Mouse (Mus musculus) A20 (cell line): ENCODE data around the gene Kif3a.
A peak's percentile ranks its signal among the peaks of the same experiment; 100 is the strongest.

Source experiments
- DNase-seq: peaks from one replicate; pipeline ENCODE4 v3.0.0-alpha.2; 2011; ENCODE audit warnings: low read depth, low spot score

Gene Kif3a

DNA sequence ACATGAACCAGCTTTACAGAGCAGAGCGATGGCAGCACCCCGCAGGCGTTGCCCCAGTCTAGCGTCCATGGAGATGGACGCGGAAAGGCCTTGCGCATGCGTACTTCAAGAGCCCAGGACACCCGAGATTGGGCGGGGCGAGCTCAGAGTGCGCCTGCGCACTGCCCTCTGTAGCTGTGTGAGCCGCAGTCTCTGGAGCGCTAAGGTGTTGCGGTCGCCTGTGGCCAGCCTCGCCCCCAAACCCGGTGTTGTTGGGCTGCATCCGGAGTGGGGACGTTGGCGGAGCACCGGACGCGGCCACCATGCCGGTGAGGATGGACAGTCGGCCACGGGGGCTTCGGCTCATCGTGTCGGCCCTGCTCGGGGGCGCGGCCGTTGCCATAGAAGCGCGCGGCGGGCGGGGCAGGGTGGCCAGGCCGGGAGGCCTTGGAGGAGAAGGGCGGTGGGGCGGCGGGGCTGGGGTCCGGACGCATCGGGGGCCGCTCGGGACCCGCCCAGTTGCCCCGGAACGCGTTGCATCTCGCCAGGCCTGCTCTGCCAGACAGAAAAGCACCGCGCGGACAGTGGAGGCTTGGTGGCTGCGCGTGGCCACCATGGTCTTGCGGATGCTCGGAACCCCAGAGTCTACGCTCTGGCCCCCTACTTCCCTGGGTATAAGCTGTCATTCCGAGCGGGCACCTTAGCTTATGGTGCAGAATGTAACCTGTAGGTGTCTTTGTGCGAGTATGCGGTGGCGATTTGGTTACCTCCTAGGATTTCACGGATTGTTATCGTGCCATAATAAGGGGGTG, at the start of gene Kif3a:
TSS of gene Kif3a (plus strand) at position 156 of the 791 bp plus-strand sequence.
- peak; percentile 96 for DNase-seq

DNA sequence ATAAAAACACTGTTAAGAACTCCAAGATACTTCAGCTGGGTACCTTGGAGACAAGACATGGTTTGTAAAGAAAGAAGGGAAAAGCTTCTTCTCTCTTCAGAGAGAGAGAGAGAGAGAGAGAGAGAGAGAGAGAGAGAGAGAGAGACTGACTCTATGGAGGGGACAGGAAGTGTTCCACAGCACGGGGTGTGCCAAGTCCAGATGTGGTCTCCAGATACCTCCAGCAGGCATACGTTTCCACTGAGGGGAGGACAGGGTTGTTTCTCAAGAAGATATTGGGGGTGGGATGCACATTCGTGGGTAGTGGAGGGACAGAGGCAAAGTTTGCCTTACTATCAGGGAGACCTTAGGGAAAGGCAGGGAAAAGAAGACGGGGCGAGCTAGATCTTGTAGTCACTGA, 48.4 kb upstream of the Kif3a start:
- DNase-seq: no peak

DNA sequence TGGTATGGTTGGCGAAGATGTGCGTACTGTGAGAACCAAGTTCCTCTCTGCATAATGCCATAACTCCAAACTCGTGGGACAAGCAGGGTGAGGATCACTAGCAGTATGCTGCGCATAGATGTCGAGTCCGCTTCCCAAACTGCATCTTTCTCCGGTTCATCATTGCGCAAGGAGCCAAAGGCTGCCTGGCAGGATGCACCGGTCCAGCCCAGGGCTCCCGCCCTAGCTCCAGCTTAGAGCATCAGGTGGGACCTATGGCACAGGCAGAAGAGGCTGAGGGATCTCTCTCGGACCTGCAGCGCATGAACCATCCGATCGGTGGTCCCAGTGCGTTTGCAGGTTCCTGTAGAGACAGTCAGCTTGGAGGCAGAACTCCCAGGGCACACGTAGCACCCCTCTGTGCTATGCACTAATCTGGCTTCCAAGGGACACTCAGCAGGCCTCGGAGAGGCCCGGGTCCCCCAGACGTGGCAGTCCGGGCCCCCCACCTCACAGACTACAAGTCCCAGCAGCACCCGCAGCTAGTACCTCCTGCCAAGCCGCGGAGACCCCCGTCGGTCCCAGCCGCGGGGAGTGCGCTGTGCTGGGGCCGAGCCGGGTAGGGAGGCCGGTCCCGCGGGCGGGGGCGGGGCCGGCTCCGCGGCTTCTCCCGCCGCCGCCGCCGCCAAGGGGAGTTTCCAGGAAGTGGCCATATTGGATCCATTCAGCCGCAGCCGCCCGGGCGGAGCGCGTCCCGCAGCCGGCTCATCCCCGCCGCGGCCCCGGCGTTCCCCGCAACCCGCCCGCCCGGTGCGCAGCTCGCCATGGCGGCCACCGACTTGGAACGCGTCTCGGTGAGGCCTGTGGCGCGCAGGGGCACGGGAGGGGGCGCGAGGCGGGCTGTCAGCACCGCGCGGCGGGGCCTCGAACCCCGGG, 47.7 kb upstream of the Kif3a start, which contains the start of gene Sept8:
TSS of gene Sept8 (plus strand) at position 51 of the 915 bp plus-strand sequence.
- peak; percentile 34 for DNase-seq

DNA sequence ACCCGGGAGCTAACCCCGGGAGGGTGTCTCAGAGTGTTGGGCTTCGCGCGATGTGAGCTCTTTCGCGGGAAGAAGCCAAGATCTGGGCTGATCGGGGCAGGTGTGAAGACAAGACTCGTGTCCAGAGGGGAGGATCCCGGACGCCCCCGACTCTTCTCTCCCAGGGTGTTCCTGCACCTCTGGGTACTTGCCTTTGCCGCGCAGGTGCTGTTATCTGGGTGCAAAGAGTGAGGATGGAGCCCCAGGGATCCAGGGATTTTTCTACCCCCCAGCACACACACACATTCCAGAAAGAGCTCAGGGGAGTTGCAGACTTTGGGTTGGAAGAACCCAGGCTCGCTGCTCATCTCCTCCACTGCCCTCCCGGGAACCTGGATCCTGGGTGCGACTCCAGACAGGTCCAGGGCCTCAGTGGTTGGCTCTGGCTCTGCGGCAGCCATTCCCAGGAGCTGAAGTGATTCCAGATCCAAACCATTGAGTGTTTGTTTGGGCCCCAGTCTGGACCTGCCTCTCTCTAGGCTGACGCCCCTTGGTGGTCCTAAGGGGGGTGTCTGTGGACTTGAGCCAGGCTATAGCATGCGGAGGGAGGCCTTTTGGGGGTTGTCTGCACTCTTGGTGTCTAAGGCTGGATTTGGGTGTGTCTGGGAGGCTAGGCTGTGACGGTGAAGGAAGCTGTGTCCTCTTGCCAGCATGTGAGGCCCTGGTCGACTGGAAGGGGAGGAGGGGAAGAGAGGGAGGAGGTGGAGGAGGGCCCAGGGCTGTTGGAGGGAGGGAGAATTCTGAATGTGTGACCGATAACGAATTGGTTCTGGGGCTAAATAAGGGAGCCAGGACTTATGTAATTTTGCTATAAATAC, 46.8 kb upstream of the Kif3a start:
- no peak for DNase-seq

DNA sequence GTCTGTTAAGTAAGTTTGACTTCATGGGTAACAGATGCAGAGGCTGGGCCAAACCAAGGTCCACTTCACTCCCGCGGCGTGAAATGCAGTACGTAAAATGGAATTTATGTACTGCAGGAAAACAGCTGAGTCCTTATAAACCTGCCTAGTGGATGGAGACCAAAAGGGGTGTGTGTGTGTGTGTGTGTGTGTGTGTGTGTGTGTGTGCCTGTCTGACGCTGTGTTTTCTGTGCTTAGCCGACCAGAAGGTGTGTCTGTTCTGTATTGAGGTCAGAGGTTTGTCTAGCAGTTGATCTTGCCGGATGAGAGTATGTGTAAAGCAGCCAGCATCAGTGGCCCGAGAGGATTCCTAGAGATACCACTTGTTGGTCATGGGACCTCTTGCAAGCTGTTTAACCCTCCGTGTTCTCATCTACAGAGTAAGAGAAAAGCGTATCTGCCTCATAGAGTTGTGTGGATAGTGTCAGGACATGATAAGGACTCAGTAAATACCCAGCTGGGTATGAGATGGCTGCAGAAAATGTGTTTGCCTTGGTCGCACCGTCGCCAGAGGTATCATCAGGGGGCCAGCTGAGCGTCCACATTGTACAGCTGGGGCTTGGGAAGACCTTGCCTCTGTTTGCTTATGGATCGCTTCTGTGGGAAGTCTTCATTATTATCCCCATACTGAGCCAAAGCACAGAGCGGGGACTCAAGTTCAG, 45.9 kb upstream of the Kif3a start:
- no peak for DNase-seq

DNA sequence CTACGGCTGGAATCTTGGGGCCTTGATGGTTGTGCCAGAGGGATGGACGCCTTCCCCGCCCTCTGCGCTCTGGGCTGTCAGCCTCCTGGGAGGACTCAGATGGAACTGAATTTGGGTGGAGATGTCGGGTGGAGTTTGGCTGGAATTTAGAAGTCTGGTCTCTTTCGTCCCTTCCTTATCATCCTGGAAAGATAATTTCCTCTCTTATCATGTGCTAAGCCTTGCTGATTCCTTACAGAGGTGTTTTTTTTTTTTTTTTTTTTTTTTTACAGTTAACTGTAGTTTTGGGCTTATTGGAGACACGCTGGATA, 45.4 kb upstream of the Kif3a start:
- no peak for DNase-seq

DNA sequence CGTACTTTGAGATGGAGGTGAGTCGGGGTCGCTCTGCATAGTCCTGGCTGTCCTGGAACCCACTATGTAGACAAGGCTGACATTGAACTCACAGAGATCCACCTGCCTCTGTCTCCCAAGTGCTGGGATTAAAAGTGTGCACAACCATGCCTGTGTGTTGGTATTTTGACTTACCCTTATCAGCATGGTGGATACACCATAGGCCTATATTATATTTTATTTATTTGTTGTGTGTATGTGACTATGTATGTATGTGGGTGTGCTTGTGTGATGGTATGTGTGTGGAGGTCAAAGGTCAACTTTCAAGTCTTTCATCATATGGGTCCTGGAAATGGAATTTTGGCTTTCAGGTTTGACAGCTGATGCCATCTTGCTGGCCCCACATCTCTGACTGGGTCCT, 44.8 kb upstream of the Kif3a start:
- no peak for DNase-seq

DNA sequence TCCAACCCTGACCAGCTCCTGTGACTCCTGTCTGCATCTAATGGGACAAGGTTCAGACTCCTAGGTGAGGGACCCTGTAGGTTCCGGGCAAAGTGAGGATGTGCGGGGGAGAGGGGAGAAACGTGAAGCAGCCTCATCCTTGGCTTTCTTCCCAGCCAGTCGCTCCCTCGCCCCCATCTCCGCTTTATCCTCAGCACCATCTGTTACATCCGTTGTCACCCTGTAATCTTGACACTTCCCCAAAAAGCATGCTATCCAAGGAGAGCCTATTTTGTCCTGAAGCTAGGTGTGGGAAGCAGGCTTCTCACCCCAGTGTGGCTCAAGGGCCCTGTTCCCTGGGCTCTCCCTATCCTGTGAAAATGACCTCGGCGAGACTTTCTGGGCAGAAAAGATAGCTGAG, 44.2 kb upstream of the Kif3a start:
- no peak for DNase-seq

DNA sequence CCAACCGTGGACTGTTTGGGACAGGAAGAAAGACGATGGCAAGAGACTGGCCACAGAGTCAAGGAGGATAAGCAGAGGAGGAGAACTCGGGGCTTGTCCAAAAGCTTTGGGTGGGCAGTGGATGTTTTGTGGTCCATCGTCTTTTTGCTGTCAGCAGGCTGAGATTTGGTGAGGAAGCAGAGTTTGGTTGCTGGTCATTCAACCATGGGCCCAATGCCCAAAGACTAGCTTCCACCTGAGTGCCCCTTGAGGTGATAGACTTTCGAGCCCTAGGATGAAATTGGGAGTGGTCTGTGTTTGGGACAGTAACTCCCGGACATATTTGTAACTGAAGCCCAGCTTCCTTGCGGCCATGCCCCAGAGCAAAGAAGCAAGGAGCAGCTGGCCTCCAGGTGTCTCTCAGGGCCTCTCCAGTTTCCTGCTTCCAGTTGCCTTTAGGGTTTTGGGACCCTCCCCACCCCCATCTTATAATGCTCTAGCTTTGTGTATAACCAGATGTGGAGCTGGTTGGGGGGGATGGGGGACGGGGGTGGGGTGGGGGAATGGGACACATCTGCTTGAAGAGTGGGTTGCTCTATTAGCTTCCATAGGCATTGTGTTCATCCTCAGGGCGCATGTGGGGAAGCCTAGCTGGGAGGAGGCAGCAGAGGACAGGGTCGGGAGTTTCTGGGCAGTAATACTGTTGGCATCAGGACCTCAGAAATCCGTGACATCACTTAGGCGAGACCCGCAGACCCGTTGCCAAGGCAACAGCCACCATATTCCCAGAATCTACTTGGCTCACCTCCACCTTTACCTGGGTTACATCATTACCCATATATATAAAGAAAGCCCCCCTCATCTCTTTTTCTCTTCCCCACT, 43.4 kb upstream of the Kif3a start:
- DNase-seq: no peak

DNA sequence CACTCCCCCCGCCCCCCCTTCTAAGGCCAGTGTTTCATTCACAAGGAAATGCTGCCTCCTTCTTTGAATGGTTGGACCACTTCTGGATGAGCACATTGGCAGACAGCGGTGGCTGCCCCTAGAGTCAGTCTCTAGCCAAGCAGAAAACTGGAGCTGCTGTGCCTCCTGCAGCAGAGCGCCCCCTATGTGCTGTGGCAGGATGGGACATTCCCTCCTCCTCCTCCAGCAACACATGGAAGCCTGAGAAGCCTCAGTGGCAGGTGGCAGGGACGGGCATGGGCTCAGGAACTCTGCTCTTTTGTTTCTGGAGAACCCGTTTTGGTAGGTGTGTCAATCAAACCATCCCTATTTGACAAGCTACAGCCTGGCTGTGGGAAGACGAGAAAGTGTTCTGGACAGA, 42.3 kb upstream of the Kif3a start:
- peak; percentile 50 for DNase-seq

DNA sequence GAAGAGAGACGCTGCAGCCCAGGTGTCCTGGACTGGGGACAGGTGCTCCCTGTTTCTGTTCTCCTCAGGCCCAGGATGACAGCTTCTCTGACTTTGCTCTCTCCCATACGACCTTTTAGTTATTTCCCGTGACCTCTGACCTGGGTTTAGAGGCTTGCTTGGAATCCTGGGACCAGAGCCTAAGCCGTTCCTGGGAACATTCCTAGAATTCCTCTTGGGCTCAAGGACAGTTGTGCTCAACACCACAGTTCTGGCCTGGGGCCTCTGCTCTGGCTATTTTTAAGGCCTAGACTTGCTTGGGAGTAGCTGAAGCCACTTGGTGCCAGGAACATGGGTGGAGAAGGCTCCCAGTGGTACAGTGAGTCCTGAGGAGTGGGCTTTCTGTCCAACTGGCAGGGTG, 41.7 kb upstream of the Kif3a start:
- DNase-seq: no peak

DNA sequence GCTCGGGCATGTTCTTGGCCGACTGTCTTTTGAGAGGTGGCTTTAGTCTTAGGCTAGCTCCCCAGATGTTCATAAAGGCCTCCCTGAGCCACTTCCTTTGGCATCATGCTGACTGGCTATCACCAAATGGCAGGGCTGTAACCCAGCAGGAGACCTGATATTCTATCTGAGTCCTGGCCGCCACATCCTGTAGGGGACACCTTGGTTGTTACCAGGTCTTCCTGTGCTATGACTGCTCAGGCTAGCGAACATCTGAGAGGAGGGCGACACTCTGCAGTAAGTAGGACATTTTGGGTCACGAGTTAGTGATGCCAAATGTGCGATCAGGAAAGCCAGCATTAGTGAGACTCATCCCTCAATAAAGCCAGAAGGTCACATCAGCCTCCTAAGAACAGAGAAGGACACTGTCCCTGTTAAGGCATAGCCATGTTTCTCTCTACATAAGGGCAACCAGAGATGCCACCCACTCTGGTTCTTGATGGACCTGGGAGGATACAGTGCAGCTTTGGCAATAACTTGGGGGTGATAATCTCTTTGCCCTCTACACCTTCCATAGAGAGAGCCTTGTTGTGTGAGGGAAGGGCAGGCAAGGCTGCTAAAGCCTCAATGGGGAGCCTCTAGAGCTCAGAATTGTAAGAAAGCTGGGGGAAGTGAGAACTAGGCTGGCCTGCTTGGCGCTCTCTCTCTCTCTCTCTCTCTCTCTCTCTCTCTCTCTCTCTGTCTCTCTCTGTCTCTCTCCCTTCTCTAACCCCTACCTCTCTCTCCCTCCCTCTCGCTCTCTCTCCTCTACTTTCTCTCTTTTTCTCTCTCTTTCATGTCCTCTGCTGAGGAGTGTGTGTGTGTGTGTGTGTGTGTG, 38.6 kb upstream of the Kif3a start:
- DNase-seq: no peak

DNA sequence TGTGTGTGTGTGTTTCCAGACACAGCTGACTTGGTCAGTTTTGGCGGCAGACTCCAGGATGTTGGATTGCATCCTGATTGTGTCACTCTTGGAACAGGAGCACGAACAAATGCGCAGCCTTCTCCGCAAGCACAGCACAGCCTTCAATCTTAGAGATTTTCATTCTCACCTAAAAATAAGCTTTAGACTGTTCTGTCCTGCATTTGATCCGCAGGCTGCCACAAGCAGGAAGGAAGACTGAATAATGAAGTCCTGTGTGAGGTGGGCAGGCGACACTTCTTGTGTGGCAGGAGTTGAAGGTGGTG, 38.0 kb upstream of the Kif3a start:
- no peak for DNase-seq

DNA sequence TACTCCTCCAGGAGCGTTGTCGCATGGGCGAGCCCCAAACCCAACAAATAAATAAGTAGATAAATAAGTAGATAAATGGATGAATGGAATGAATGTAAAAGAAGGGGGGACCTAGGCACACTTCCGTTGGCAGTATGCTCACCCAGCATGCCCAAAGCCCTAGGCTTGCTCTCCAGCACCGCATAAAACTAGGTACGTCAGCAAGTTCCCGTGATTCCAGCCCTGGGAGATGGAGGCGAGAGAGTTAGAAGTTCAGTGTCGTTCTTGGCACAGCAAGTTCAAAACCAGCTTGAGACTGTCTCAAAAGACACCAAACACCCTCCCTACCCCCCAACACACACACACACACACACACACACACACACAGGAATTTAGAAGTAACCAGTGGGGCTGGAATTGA, 37.2 kb upstream of the Kif3a start:
- no peak for DNase-seq

DNA sequence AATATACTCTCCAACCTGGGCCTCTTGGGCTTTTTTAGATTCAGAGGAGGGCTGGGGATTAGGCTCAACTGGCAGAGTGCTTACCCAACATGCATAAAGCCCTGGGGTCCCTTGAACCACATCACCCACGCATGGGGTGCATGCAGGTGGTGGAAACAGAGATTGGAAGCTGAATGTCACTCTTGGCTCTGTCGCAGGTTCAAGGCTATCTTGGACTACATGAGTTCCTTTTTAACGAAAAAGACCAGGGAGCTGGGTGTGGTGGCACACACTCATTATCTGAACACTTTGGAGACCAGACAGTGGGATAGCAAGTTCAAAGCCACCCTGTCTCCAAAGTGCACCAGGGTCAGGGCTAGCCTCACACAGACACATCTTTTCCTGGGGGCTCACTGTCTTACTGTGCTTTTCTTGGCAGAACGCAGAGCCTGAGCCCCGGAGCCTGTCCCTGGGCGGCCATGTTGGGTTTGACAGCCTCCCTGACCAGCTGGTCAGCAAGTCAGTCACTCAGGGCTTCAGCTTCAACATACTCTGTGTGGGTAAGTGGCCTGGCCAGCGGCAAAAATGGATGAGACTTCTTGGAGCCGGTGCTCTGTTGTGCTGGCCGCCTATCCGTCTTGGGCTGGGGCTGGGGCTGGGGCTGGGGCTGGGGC, 35.5 kb upstream of the Kif3a start:
- no peak for DNase-seq

DNA sequence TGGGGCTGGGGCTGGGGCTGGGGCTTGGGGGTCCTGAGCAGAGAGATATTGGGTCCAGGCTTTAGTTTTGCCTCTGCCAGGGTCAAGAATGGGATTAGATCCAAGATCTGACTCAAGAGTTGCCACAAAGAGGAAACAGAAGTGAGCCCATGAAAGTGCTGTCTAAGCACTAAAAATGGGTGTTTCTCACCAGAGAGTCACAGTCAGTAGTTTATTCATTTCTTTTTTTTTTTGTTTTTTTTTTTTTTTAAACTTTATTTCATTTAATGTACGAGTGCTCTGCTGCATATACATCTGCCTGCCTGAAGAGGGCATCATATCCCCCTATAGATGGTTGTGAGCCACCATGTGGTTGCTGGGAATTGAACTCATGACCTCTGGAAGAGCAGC, 35.0 kb upstream of the Kif3a start:
- no peak for DNase-seq

DNA sequence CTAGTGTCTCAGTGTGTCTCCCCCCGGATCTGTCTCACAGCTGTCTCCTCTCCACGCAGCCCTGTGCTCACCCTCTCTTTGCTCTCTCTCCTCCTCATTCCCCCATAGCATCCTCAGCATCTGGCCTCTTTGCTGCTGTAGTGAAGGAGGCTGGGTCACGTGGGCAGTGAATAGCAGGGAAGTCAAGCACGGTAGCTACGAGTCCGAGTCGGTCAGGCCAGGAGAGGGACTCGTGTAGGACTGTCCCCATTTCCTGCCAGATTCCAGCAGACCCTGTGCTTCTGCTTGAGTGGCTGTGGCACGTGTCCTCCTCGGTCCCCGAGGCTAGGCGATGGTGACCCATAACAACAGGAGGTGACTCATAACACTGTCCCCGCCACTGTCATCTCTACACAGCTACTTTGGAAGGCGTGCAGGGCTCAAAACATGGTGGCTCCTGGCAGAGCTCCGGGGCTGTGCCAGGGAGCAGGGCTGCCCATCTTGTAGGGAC, 28.1 kb upstream of the Kif3a start:
- DNase-seq: no peak

DNA sequence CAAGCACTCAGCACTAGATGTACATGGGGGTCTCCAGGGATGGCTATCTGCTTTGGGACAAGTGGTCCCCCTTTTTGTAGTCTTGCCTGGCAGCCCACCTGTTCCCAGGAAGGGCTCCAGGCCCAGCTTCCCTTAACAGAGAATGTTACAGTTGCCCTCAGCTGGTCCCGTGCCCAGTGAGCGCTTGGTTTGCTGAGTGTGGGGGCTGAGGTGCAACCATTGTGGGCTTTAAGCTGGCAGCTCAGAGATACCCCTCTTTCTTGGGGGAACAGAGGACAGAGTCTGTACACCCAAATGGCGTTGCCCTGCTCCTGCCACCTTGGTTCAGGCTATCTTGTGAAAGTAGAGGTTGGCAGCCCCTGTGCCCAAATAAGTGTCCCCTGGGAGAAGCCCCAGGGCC, 26.8 kb upstream of the Kif3a start:
- DNase-seq: no peak

DNA sequence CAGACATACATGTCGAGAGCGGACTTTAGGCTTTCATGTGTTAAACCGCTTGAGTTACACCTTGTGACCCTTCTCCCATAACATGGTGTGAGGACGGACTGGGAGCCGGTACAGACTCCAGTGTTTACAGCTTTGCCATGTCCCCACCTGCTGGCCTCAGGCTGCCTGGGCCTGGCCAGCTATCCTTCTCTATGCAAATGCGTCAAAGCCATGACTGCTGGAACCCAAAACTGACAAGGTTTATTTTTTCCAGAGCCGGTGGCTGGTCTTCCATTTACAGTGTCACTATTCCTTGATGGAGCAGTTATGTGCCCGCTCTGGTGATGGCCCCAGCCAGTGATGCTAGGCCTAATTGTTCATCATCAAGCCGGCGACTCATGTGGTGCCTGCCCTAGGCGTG, 26.0 kb upstream of the Kif3a start:
- no peak for DNase-seq
